Comparison of ENCODE assay signal across 14 mouse cellular contexts in the genomic region with DNA sequence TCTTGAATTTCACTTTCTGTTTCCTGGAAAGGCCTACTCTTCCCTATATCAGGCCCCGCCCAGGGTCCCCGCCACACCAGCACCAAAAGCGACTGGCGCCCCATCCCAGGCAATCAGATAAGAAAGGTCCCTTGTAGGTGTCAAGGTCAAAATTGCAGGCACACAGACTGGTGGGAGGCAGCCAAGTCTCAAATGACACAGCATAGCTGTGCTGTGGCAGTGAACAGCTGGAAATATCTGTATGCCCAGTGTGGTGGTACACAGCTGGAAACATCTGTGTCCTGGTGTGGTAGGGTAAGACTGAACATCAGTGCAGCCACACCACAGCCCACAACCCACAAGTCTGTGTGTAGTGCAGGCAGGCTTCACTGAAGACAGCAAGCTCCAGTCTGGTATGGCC. TPM values are rescaled to one million over a fixed set of nuclear protein-coding genes. Genes with fewer than 3 reads are reported as not detected.
DNase-seq lines count a peak whose midpoint lies in the region; ATAC-seq lines count a peak whose summit lies in the region.
"Had no signal": no experiment of that assay in that cellular context is flagged by ENCODE, and none has a peak within 500 bp of the region (broad histone marks: within the 10 kb centered on the region; RNA-seq: fewer than 3 reads in every experiment).

No protein-coding gene starts in this region.

- no peaks in the 10 kb centered on the region for H3K9me3 ChIP-seq in heart, embryonic 10.5 days
- H3K9me3 ChIP-seq in liver, embryonic 13.5 days (replicated peaks) = no peaks in the 10 kb centered on the region
- no peaks in the 10 kb centered on the region for H3K9me3 ChIP-seq in midbrain, embryonic 16.5 days (replicated peaks; ENCODE audit: control insufficient read depth, low read length, poor library complexity, severe bottlenecking)
- H3K9me3 ChIP-seq: hindbrain, embryonic 13.5 days; limb, embryonic 13.5 days had no signal

- WGBS in heart, embryonic 10.5 days = 51% methylated on average over 4 of the region's 4 CpGs
- 28% methylated on average over 4 of the region's 4 CpGs for WGBS in liver, embryonic 13.5 days (ENCODE audit: insufficient replicate concordance)
- WGBS in midbrain, embryonic 16.5 days = 93% methylated on average over 4 of the region's 4 CpGs

- no peaks in the 10 kb centered on the region for H3K27me3 ChIP-seq in heart, embryonic 10.5 days (ENCODE audit: insufficient read depth, poor library complexity, severe bottlenecking)
- H3K27me3 ChIP-seq in liver, embryonic 13.5 days = peaks cover 23% of the 10 kb centered on the region
- no peaks in the 10 kb centered on the region for H3K27me3 ChIP-seq in midbrain, embryonic 16.5 days (ENCODE audit: control insufficient read depth, insufficient read depth, low read depth, low read length)
- H3K27me3 ChIP-seq: limb, embryonic 13.5 days had no signal

- peak overlapping the region; percentile 38; the same call in 1 of the 2 replicates for H3K27ac ChIP-seq in heart, embryonic 10.5 days
- H3K27ac ChIP-seq in liver, embryonic 13.5 days = no peak overlapping the region
- H3K27ac ChIP-seq in midbrain, embryonic 16.5 days (ENCODE audit: low read length) = no peak overlapping the region
- H3K27ac ChIP-seq: hindbrain, embryonic 13.5 days; limb, embryonic 13.5 days had no signal

- peaks cover 28% of the 10 kb centered on the region for H3K4me1 ChIP-seq in heart, embryonic 10.5 days
- peaks cover 13% of the 10 kb centered on the region for H3K4me1 ChIP-seq in liver, embryonic 13.5 days (replicated peaks)
- H3K4me1 ChIP-seq in midbrain, embryonic 16.5 days (ENCODE audit: control insufficient read depth, insufficient read depth, low read length) = no peaks in the 10 kb centered on the region
- H3K4me1 ChIP-seq: hindbrain, embryonic 13.5 days; limb, embryonic 13.5 days had no signal

- no peak overlapping the region for H3K9ac ChIP-seq in liver, embryonic 13.5 days
- no peak overlapping the region for H3K9ac ChIP-seq in midbrain, embryonic 16.5 days (ENCODE audit: low read depth, low read length)
- H3K9ac ChIP-seq: hindbrain, embryonic 13.5 days; limb, embryonic 13.5 days had no signal

- no peaks in the 10 kb centered on the region for H3K36me3 ChIP-seq in heart, embryonic 10.5 days
- H3K36me3 ChIP-seq in liver, embryonic 13.5 days = no peaks in the 10 kb centered on the region
- H3K36me3 ChIP-seq in midbrain, embryonic 16.5 days (ENCODE audit: control insufficient read depth, insufficient read depth, low read length) = no peaks in the 10 kb centered on the region
- H3K36me3 ChIP-seq: hindbrain, embryonic 13.5 days; limb, embryonic 13.5 days had no signal

- H3K4me2 ChIP-seq in liver, embryonic 13.5 days = no peak overlapping the region
- no peak overlapping the region for H3K4me2 ChIP-seq in midbrain, embryonic 16.5 days (ENCODE audit: low read length)
- H3K4me2 ChIP-seq: hindbrain, embryonic 13.5 days; limb, embryonic 13.5 days had no signal

- no peak for DNase-seq in heart, embryonic 10.5 days (ENCODE audit: low spot score)
- no peak for DNase-seq in heart, postnatal 4 days
- peak; percentile 42 for DNase-seq in 3134 (ENCODE audit: extremely low read depth, insufficient read length, low spot score)
- DNase-seq in adrenal gland, postnatal 10 days = peak; percentile 56
- DNase-seq in liver, embryonic 13.5 days = no peak
- no peak for DNase-seq in gastrocnemius, adult 8-10 months (ENCODE audit: low spot score in 2 of 2)
- DNase-seq in spleen, postnatal 36 days (ENCODE audit: low spot score in 2 of 2) = no peak
- DNase-seq: spleen, adult 18-20 months had no signal

- peak; percentile 51 for ATAC-seq in liver, embryonic 13.5 days (ENCODE audit: low read depth)
- ATAC-seq in midbrain, embryonic 16.5 days = no peak

- no peak overlapping the region for H3K4me3 ChIP-seq in heart, embryonic 10.5 days
- H3K4me3 ChIP-seq in liver, embryonic 13.5 days (replicated peaks) = no peak overlapping the region
- H3K4me3 ChIP-seq in midbrain, embryonic 16.5 days (ENCODE audit: low read depth, low read length) = no peak overlapping the region
- H3K4me3 ChIP-seq: hindbrain, embryonic 13.5 days; limb, embryonic 13.5 days had no signal

RNA-seq across cellular contexts. Expression of a gene that starts 2.1 kb away (rescaled TPM):
- not detected in 2 replicates for polyA plus RNA-seq in heart, embryonic 10.5 days (2016; fragmentation: Nextera tagmentation; extraction: Ambion mirVana)
- total RNA-seq in heart, postnatal 4 days (2021) = not detected
- not detected for total RNA-seq in adrenal gland, postnatal 10 days (2021)
- polyA plus RNA-seq in liver, embryonic 13.5 days (2015; fragmentation: Nextera tagmentation; extraction: Ambion mirVana) = not detected in 2 replicates
- not detected in 2 replicates for polyA plus RNA-seq in midbrain, embryonic 16.5 days (2015; fragmentation: Nextera tagmentation; extraction: Ambion mirVana)
- total RNA-seq in gastrocnemius, adult 8-10 months (2022) = not detected
- total RNA-seq: gastrocnemius, postnatal 4 days had no signal
- polyA plus RNA-seq: C2C12; forebrain, embryonic 11.5 days; hindbrain, embryonic 13.5 days; limb, embryonic 13.5 days had no signal

RNA-seq across cellular contexts. Expression of a gene that starts 9.2 kb away (rescaled TPM):
- polyA plus RNA-seq in heart, embryonic 10.5 days (2016; fragmentation: Nextera tagmentation; extraction: Ambion mirVana) = 0.36 TPM in 1 of 2 replicates, not detected in the other
- not detected for total RNA-seq in heart, postnatal 4 days (2021)
- not detected for total RNA-seq in adrenal gland, postnatal 10 days (2021)
- not detected in 2 replicates for polyA plus RNA-seq in liver, embryonic 13.5 days (2015; fragmentation: Nextera tagmentation; extraction: Ambion mirVana)
- polyA plus RNA-seq in midbrain, embryonic 16.5 days (2015; fragmentation: Nextera tagmentation; extraction: Ambion mirVana) = 0.46 and 0.70 TPM in 2 replicates
- not detected for total RNA-seq in gastrocnemius, adult 8-10 months (2022)
- total RNA-seq: gastrocnemius, postnatal 4 days had no signal
- polyA plus RNA-seq: C2C12; forebrain, embryonic 11.5 days; hindbrain, embryonic 13.5 days had no signal

RNA-seq across cellular contexts. Expression of a gene that starts 18.9 kb away (rescaled TPM):
- not detected in 2 replicates for polyA plus RNA-seq in heart, embryonic 10.5 days (2016; fragmentation: Nextera tagmentation; extraction: Ambion mirVana)
- total RNA-seq in heart, postnatal 4 days (2021) = not detected
- total RNA-seq in adrenal gland, postnatal 10 days (2021) = not detected
- not detected in 2 replicates for polyA plus RNA-seq in liver, embryonic 13.5 days (2015; fragmentation: Nextera tagmentation; extraction: Ambion mirVana)
- not detected in 2 replicates for polyA plus RNA-seq in midbrain, embryonic 16.5 days (2015; fragmentation: Nextera tagmentation; extraction: Ambion mirVana)
- not detected for total RNA-seq in gastrocnemius, adult 8-10 months (2022)
- total RNA-seq: gastrocnemius, postnatal 4 days had no signal
- polyA plus RNA-seq: C2C12; forebrain, embryonic 11.5 days; hindbrain, embryonic 13.5 days; limb, embryonic 13.5 days had no signal

RNA-seq across cellular contexts. Expression of a gene that starts 20.0 kb away (rescaled TPM):
- 3.7 and 4.1 TPM in 2 replicates for polyA plus RNA-seq in heart, embryonic 10.5 days (2016; fragmentation: Nextera tagmentation; extraction: Ambion mirVana)
- total RNA-seq in heart, postnatal 4 days (2021) = 1 to 10 TPM; 5.1 to 5.5 TPM
- 1 to 10 TPM; 1.6 to 1.8 TPM for total RNA-seq in adrenal gland, postnatal 10 days (2021)
- polyA plus RNA-seq in liver, embryonic 13.5 days (2015; fragmentation: Nextera tagmentation; extraction: Ambion mirVana) = 2.1 and 2.3 TPM in 2 replicates
- polyA plus RNA-seq in midbrain, embryonic 16.5 days (2015; fragmentation: Nextera tagmentation; extraction: Ambion mirVana) = 0.31 and 0.39 TPM in 2 replicates
- total RNA-seq in gastrocnemius, adult 8-10 months (2022) = 1 to 10 TPM in 2 of 4 experiments, under 1 TPM in 2; 0.48 to 1.8 (median 1.0) TPM

RNA-seq across cellular contexts. Expression of a gene that starts 24.1 kb away (rescaled TPM):
- not detected in 2 replicates for polyA plus RNA-seq in heart, embryonic 10.5 days (2016; fragmentation: Nextera tagmentation; extraction: Ambion mirVana)
- not detected for total RNA-seq in heart, postnatal 4 days (2021)
- not detected for total RNA-seq in adrenal gland, postnatal 10 days (2021)
- polyA plus RNA-seq in liver, embryonic 13.5 days (2015; fragmentation: Nextera tagmentation; extraction: Ambion mirVana) = not detected in 2 replicates
- polyA plus RNA-seq in midbrain, embryonic 16.5 days (2015; fragmentation: Nextera tagmentation; extraction: Ambion mirVana) = not detected in 2 replicates
- not detected for total RNA-seq in gastrocnemius, adult 8-10 months (2022)
- total RNA-seq: gastrocnemius, postnatal 4 days had no signal
- polyA plus RNA-seq: C2C12; forebrain, embryonic 11.5 days; hindbrain, embryonic 13.5 days; limb, embryonic 13.5 days had no signal

Comparison
In these comparisons a context has a peak if more than half of its experiments do, and no peak if none do; other contexts are left out.
1. DNase-seq: peak in 3134 (single experiment) and adrenal gland, postnatal 10 days (single experiment); none in heart, embryonic 10.5 days (single experiment), heart, postnatal 4 days (single experiment), liver, embryonic 13.5 days (single experiment), gastrocnemius, adult 8-10 months (0 of 2) and spleen, postnatal 36 days (0 of 2).